Mouse (Mus musculus): Measurements from ENCODE around the gene Impad1.

Gene Impad1

DNA sequence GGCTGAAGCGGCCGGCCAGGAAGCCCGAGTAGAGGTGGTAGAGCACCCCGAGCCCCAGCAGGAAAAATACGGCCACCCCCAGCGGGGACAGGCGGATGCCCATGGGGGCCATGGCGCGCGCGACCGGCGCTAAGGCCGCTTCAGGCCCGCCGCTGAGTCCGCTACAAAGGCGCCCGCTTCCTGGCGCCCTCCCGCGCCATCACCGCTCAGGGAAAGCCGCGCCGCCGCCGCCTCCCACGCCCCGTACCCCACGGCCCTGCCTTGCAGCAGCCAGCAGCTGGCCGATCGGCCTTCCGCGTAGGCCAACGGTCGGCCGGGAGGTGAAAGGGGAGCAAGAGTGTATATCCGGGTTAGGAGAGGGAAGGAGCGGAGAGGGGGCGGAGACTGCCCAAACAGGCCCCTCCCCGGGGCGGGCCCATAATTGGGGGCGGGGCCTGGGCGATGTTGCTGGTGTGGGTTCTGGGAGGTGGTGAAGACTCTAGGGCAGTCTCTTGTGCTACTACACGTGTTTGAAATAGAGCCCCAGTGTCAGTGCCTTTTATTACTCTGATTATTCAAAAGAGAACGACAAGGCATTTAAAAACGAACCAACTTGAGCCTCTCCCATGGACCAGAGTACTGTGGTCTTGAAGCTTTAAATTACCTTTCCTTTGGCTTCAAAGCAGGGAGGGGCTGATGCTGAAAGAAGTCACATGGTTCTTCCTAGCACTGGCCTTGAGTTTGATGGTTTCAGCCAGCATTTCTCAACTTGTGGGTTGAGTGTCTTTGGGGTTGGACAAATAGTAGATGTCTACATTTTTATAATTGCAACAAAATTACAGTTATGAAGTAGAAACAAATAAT is at the start of gene Impad1:
Gene Impad1, minus strand, starts transcription at position 364 of the 843 bp plus-strand sequence.
- peak; percentile 70 for DNase-seq (ENCODE audit: low read depth, low spot score)

DNA sequence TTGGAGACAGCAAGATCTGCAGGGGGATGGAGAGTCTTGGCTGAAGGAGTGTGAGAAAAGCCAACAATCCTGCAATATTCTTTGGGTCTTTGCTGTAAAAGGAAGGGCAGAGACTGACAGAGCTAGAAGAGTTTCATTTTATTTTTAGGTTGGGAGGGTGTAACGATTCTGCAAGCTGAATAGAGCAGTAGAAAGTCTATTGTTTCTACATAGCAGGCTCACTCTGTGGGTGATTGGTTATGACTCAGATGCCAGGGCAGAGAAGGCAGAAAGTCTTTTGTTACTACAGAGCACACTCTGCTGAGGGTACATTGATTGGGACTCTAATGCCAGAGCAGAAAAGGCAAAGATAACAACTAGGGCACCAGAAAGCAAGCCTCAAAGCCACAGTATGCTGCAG is 47.0 kb upstream of the Impad1 start:
- no peak for DNase-seq (ENCODE audit: low read depth, low spot score)

DNA sequence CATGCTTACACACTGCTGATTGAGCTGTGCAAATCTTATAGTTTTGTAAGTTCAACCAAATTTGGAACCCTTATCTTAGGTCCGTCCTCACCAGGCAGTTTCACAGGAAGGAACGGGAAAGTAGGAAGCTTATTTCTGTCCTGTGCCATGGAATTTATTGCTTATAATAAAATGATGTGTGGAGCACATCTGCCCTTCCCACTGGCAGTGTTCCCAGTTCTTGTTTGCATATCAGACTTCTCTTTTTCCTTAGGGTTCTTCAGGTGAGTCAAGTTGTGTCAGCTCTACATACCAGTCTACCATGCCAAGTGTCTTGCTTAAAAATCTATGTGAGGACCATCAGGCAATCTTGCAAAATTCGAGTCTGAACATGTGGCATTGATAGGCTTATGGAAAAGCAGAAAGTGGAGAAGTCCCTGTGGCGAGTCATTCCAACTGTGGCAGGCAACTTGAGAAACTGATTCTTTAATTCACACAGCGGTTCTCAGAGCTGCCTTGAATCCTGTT is 40.7 kb upstream of the Impad1 start:
- DNase-seq (ENCODE audit: low read depth, low spot score), result no peak

DNA sequence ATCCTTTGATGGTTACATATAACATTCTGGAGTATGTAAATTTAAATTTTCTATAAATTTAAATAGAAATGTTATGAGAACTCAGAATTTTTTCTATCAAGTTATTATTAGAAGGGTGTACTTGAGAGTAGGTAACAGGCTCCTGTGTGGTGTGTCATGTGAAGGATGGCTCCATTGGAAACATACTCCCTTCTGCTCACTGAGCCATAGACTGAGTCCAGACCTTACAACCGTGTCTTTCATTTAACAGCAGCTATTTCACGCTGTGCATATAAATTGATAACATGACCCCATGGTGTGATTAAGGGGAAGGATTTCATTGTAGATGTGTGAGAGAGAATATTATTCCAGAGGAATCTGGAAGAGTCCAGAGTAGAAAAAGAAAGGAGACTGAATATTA is 35.0 kb upstream of the Impad1 start:
- no peak for DNase-seq (ENCODE audit: low read depth, low spot score)

DNA sequence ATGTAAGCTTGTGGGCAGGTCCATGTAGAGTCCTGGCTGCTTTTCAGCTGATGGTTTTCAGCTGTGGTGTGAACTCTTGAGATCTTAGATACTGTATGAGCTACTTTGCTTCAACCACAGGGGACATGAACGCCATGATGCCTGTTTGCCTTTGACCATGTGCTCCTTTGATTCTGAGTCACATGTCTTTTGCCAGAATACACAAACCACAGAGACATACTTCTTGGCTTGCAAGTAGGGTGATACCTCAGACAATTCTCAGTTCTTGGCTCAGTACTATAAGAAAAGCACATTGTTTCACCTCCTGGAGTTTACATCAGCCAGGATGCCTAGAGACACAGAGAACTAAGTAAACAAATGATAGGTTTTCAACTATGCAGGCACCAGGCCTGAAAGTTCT is 29.0 kb upstream of the Impad1 start:
- no peak for DNase-seq (ENCODE audit: low read depth, low spot score)

DNA sequence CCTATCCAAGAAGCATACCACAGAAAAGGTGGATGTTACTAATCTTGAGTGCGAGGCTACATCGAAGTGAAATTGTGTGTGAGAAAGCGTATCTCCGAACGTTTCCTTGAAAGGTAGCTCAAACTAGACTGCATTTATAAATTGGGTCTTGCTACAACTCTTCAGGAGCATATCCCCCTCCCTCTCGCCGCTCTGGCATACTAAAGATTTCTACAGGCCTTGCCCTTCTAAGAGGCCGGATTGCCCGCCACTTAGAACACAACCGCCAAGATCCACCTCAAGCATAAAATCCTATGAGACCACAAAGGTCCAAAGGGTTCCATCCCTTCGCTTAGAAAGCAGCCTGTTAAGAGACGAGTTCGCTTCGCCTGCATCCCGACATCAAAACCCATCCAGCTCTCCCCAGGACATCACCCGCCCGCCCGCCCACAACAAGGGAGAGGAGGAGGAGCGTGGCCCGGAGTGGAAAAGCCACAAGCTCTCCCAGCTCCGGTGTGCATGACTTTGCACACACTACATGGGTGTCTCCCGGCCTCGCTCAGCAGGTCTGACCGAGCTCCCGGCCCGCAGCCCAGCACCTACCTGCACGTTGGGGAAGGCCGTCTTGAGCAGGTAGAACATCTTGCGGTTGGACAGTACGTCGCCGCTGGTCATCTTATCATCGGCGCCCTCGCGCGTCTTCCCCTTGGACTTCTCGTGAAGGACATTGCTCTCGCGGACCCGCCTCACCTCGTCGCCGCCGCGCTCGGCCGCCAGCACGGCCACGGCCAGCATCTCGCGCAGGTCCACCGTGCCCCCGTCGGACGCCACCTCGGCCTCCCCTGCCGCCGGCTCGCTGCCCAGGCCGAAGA is 789 bp downstream of the Impad1 start:
- DNase-seq (ENCODE audit: low read depth, low spot score), result peak; percentile 24

DNA sequence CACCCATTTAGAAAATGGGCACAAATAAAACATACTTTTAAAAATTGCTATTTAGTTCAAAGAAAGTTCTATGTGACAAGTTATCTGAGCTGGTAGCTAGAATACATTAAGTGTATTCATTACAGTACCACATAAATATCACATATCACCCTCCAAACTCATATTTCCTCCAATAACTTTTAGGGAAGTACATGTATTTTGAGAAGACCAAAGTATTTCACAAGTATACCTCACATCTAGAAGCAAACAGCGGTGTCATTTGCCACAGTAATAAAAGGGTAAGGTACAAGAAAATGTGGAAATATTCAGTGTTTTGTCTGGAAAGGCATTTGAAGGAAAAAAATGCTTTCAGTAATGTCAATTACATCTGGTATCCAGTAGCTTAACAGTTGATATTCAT is 2.0 kb downstream of the Impad1 start:
- DNase-seq (ENCODE audit: low read depth, low spot score), result no peak

DNA sequence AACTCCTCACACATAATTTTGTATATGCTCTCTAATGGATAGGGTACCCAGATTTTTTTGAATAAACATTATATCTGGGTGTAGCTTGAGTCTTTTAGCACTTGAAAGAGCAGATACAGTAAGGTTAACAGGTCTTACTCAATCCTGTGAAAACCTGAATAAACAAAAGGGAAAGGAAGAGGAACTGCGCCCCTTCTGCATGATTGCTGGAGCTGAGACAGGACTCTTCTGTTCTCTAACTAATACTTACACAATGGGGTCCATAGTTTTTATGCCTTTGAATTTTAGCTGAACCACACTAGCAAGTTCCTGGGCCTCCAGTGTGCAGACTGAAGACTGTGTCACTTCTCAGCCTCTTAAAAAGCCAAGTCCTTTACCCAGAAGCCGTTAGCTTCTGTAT is 8.0 kb downstream of the Impad1 start:
- no peak for DNase-seq (ENCODE audit: low read depth, low spot score)

DNA sequence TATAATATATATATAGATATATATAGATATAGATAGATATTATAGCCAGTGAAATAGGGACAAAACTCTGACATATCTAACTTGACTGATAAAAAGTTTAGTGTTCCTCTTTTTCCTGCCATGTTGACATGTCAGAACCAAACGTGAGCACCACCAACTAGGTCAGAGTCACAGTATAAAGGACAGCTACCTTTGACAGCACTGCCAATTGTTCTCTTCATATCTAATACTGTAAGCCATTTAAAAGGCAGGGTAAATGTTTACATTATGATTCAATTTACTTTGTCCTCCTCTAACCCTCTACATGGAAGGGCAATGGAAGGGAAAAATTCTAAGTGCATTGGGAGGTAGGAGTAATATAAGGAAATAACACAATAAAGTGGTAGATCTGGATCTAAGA is 8.8 kb downstream of the Impad1 start:
- DNase-seq (ENCODE audit: low read depth, low spot score), result no peak

DNA sequence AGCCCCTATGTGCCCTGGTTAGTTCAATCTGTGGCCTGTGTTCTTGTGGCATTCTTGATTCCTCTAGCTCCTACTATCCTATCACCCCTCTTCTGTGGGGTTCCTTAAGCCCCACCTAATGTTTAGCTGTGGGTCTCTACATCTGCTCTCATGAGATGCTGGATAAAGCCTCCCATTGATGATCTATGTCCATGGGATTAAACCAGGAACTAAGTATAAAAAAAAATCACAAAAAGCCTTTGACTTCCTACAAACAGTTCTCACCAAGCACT is 9.5 kb downstream of the Impad1 start:
- no peak for DNase-seq (ENCODE audit: low read depth, low spot score)

DNA sequence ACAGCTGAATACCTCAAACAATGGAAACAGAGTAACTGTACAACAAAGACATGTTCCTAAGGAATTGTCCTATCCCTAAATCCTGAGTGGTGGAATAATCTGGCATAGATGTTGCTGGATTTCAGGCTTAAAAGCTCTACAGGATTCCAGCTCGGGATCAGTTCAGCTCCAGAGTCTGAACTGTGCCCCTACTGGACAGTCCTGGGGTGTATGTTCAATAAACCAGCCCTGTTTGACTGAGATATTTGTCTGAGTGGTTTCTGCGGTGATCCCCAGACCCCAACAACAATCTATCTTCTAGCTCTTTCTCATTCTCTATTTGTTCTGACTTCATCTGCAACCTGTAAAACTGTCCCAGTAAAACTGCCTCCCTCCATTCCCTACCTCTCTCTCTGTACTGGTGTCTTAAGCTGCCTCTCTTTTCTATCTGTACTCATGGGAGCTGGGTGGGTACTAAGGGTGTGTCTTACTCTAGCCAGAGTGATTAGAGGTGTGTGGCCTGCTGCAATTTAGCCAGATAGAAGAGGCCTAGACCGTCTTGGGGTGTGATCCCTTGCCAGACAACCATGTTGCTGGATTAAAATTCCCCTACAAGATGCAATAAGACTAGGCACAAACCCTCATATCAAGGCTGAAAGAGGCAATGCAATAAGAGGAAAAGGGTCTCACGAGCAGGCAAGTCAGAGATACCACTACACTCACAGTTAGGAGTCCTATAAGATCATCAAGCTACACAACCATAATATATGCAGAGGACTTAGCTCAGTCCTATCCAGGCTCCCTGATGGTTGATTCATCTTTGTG is 10.1 kb downstream of the Impad1 start:
- no peak for DNase-seq (ENCODE audit: low read depth, low spot score)

DNA sequence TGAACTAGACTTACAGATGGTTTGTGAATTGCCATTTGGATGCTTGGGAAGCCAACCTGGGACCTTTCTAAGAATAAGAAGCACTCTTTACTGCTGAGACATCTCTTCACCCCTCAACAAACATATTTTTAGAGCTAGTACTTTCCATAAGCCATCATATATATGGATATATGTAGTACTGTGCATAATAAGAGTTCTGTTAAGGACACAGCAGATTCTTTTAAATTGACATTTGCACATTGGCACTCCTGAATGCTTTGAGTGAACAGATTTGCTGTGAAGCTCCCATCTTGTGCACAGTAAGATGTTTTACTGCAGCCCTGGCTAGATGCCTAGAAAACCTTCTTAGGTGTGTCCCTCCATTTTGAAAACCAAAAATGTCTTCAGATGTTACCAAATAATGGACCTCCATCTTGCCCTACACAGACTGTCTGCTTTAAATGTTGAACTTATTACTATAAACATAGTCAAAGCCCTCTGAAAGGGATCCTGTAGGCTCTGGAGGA is 13.8 kb downstream of the Impad1 start:
- DNase-seq (ENCODE audit: low read depth, low spot score), result no peak

DNA sequence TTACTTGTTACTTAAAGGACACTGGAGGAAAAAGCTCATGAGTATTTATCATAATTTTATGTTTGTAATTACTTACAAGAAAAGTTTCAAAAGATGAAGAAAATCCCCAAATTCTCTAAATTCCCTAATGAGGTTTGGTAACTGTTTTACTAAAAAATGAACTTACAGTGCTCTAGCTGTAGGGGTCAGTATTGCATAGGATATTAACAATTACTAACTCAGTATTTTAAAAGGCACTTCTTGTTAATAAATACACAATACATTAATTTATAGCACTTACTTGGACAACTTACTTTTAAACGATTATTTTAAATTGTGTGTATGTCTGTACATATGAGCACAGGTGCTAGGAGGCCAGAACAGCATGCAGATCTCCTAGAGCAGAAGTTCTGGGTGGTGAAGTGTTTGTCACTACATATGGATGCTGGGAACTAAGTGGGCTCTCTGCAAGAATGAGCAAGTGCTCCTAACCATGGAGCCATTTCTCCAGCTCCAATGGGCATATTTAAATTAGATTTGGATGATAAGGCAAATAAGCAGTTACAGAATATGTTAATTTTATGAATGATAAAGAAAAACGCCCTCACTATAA is 21.5 kb downstream of the Impad1 start:
- DNase-seq (ENCODE audit: low read depth, low spot score), result no peak

DNA sequence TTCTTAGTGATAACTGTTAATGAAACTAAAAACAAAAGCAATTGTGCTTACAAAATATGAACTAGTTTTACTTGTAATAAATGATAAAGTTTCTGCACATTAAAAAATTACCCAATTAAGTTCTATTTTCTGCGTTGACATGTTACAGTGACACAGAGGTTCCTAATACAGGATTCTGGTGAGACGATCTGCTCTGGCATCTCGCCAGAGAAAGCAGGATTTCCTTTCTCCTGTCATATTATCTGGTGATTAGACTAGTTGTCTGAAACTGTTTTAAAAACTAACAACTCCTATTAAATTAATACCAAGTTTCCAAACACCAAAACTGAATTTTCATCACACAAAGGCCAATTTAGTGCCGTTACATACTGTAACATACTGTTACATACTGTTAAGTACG is 27.3 kb downstream of the Impad1 start:
- no peak for DNase-seq (ENCODE audit: low read depth, low spot score)

DNA sequence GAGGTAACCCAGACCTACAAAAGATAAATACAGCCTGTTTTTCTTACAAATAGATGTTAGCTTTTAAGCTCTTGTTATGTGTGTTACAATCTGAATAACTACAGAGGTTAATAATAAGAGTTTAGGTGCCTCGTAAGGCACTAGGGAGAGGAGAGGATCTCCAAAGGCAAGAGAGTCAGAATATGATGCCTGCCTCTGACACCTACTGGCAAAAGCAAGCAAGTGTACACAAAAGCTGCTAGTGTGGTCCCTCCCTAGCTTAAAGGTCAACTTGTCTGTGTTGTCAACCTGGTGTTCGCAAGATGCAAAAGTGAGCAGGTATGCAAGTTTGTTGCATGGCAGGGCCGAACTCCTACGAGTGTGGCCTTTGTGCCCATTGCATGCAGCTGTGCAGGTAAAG is 34.8 kb downstream of the Impad1 start:
- no peak for DNase-seq (ENCODE audit: low read depth, low spot score)

DNA sequence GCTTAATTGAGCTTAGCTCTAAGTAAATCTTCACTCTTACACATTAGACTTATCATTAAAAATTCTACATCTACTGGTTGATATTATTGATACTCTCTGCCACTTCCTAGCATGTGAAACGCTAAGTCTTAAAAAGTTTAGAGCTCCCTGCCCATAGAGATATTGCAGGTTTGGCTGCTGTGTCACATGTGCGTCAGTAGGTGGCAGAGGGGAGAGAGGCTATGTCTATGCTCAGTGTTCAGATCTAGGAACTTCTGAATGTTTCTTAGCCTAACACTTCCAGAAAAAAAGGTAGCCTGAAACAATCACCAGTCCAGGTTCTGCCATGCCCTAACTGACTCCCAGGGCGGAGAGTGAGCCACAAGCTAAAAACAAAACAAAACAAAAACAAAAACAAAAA is 63.7 kb downstream of the Impad1 start:
- DNase-seq (ENCODE audit: low read depth, low spot score), result no peak

DNA sequence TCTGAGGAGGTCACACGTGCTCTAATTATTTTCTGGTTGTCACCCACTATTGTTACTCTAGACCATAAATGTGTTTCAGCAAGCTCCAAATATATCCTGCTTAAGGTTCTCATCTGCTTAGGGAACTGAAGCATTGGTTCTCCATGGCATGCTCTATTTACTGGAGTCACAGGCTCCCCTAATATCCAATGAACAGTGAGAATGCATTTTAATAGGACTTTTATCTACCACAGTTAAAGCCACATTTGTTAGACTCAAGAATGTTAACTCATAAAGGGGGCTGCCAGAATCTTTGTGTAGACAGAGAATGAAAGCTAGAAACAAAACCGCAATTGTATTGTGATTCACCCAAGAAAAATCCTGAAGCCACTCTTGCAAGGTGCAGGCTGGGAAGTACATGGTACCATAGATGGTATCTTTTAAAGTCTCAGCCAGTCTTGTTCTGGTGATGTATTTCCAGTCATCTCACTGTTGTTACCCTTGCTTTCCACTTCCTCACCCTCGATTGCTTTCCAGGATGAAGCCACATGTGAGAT is 66.8 kb downstream of the Impad1 start:
- no peak for DNase-seq (ENCODE audit: low read depth, low spot score)

DNA sequence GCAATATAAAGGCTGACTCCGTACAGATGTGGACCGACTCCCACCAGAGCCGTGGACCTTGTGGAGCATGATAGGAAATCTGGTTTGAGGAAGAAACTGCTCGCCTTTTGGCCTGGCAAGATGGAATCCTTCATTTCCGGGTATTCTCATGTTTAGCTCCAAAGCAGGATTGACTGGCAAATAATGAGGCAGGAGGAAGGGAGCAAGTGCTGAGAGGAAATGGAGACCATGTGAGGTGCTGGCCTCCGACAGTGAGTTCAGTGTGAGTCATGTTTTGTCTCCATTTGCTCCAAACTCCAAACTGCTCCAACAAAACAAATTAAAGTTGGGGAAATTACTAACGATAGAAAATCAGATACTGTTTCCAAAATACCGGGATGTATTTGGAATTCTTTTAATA is 69.3 kb downstream of the Impad1 start:
- no peak for DNase-seq (ENCODE audit: low read depth, low spot score)

DNA sequence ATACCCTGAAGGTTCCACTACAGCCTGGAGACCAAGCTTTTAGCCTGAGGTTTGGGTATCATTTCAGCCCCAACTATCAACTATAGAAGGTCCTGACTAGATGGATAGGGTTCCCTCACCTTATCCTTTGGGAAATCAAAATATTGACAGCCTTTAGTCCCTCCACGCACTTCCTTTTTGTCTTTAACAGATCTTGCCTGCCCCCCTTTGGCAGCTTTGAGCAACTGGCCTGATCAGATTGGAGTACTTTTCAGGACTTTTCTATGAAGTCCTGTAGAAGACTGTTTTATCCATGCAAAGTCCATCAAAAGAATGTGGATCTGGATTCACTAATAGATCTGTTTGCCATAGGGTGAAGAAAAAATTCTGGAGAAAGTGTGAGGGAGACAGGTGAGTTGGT is 71.1 kb downstream of the Impad1 start:
- no peak for DNase-seq (ENCODE audit: low read depth, low spot score)

DNA sequence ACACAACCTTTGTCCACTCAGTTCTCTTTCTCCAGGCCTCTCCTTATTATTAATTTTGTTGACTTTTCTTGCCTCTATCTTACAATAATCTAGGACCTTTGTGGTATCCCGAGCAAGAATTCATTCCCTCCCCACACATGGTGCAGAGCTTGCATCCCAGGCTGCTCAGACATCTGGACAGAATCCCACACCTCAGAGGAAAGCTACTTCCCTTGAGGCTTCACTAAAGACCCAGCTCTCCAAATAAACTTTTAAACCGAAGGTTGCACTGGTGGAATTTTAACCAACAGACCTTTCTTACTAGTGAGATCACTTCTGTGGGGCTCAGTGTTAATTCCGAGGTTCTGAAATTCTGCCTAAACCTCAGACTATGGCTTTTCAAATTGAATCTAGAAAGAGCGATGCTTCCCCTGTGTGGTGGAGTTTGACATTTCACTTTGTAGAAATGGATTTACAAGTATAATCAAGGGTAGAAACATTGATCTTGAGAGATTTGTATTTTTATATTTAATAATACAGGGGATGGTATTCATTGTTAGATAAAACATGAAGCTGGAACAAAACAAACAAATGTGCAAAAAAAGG is 75.3 kb downstream of the Impad1 start:
- no peak for DNase-seq (ENCODE audit: low read depth, low spot score)
